Mouse (Mus musculus): ENCODE measurements around the gene Pik3cd. TPM values are rescaled to one million over a fixed set of nuclear protein-coding genes. Genes with fewer than 3 reads are reported as not detected.

Gene Pik3cd
- total RNA-seq, 2 experiments from 2014 or later: 23.2 to 24.2 TPM

DNA sequence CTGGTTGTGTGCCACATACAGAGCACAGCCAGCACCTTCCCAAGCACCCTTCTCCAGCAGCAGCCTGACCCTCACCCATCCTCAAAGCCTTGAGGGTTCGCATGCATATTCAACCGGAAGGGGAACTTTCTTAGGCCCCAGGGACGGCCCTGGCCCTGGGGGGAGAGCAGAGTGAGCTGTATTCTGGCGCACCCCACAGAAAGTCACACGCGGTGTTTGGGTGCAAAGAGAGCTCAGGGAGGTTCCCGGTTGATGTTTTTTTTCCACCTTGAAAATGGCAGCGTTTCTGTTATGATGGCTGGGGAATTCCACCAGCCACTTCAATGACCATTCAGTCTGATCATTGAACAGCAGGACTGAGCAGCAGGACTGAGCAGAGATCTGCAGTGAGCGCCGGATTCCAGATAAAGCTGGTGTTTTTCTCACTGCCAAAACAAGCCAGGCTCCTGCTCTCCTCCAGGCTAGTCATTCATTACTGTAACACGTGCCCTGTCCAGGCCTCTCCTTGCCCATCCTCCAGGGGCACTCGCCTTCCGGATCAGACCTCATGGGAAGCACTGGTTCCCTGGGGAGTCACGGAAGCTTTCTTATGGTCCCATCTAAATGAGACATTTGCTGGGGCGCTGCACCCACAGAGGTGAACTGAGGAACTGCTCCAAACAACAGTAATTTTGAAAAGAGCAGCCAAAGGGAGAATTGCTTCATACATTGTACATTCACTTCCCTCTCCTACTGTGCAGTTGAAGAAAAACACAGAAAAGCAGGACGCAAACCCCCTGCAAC lies 6.0 kb downstream of the Pik3cd start:
- intact Hi-C loops (cut with DNase I): no loop called here
- no peak for DNase-seq (ENCODE audit: low spot score in 2 of 2)

DNA sequence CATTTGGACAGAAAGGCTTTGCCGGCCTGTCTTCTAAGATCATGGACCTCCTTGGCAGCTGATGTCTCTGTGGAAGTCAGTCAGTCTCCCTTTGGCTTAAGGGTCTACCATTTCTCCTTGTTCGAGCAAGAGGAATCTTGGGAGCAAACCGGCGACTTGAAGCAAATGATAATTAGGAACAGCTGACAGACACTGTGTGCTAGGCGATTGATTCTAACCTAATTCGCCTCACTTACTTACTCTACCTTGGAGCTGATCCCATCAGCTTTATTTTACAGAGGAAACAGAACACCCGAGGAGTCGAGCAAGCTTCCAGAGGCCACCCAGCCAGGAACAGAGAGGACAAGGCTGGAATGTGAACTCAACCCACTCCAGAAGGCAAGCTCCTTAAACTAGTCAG lies 11.0 kb downstream of the Pik3cd start:
- no peak for DNase-seq (ENCODE audit: low spot score in 2 of 2)
- intact Hi-C loops (cut with DNase I): no loop called here

DNA sequence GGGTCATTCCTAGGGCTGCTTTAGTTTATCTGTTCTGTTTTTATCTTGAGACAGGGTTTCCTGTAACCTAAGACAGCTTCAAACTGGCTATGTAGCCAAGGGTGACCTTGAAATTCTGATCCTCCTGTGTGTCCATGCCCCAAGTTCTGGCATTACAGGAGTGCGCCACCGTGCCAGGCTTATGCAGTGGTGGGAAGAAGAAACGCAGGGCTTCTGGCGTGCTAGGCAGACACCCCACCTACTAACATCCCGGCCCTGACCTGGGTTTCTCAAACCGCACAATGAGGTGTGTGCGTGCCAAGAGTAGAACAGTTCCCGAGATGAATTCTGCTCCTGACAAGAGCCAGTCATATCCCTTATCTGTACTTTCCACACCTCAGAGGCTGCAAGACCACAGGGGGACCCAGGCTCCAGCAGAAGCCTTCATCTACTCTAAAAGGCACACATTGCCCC lies 11.5 kb downstream of the Pik3cd start:
- intact Hi-C loops (cut with DNase I): no loop called here
- DNase-seq (ENCODE audit: low spot score in 2 of 2): no peak

DNA sequence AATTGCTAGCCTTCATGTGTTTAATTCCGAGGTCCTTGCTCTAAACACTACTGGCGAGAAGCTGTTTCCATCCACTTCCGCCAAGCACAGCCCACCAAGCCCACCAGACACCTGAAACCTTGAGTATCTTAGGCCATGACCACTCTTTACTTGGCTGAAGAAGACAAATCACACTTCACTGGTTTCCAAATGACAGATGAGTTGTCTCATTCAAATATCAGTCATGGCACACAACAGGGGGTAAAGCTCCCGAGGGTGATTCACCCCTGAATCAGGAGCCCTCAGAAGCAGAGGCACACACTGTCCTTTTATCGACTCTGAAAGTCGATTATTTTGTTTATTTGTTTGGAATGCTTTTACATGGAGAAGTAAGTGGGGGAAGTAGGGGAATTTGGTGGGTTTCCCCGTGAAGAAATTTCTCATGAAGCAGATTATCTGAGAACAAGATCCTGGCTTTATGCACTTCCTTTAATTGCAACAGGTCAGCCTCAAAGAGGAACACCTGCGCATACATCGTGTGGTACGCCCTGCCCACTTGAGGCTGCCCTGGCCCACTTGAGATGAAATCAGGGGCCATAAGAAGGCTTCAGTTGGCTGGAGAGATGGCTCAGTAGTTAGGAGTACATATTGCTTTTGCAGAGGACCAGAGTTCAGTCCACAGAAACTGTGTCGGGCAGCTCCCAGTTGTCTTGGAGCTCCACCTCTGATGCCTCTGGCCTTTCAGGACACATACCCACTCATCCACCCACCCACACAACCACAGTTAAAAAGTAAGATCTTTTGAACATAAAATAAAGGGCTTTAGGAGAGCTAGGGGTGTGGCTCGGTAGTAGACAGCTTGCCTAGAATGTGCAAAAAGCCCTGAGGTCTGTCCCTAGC lies 12.3 kb downstream of the Pik3cd start:
- no peak for DNase-seq (ENCODE audit: low spot score in 2 of 2)
- intact Hi-C loops (cut with DNase I): no loop called here

DNA sequence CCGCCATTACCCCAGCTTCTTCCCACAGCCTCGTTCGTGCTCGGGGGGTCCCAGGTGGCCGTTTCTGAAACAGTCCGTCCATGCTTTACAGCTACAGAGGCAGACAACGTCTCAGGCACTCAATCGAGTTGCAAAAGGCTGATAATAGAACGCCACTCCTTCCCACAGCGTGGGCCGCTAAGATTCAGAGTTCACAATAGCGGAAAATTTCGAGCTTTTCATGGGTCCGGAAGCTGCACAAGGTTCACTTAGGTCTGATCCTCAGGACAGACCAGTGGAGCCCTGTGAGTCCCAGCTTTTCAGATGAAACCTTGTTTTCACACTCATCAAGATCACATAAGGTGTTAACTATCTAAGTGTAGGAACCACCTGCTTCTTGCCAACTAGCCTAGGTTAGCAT lies 13.5 kb downstream of the Pik3cd start:
- no peak for DNase-seq (ENCODE audit: low spot score in 2 of 2)
- intact Hi-C loops (cut with DNase I): no loop called here

DNA sequence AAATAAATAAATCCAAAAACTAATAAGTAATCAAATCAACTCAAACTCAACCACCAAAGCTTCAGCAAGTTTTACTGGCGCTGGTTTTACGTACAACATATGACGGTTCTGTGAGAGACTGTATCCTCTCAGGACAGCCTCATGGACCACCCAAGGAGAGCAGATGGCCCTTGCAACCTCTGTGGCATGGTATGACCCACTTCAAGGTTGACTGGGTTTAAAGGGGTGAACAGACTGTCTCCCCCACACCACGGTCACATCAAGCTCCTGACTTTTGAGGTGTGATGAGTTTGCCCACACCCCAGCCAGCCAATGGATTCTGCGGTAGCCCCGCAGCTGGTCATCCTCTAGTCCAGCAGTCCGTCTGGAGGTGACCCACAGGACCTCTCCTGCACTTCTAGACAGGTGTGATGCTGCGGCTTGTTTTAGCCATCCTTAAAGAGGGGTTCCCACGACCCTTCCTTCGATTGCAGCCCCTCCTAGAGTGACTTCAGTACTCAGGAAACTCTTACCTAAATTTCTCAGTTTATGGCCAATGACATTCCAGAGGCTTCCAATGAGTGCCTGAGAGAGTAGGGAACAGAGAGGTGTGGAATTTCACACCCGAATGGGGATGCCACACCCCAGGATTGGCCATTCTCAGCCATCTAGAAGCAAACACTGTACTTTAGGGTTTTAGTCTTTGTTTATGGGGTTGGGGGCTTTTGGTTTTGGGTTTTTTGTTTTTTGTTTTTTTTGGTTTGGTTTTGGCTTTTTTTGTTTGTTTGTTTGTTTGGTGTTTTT lies 17.3 kb downstream of the Pik3cd start:
- DNase-seq (ENCODE audit: low spot score in 2 of 2): no peak
- intact Hi-C loops (cut with DNase I): no loop called here

DNA sequence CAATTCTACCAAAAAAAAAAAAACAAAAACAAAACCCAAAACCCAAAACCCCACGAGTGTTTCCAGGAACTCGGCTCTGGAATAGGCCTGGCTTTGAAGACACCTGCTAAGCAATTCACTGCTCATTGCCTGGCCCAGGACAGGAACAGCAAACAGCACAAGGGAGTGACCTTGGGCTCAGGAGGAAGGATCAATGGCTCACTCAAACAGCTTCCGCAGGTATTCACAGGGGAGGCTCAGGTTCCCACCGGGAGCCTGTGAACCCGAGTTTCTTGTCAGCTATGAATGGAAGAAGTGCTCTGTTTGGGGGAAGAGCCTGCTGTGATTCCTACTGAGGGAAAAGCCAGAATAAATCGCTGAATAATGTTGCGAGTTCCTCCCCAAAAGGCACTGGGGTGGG lies 18.5 kb downstream of the Pik3cd start:
- no peak for DNase-seq (ENCODE audit: low spot score in 2 of 2)
- intact Hi-C loops (cut with DNase I): no loop called here

DNA sequence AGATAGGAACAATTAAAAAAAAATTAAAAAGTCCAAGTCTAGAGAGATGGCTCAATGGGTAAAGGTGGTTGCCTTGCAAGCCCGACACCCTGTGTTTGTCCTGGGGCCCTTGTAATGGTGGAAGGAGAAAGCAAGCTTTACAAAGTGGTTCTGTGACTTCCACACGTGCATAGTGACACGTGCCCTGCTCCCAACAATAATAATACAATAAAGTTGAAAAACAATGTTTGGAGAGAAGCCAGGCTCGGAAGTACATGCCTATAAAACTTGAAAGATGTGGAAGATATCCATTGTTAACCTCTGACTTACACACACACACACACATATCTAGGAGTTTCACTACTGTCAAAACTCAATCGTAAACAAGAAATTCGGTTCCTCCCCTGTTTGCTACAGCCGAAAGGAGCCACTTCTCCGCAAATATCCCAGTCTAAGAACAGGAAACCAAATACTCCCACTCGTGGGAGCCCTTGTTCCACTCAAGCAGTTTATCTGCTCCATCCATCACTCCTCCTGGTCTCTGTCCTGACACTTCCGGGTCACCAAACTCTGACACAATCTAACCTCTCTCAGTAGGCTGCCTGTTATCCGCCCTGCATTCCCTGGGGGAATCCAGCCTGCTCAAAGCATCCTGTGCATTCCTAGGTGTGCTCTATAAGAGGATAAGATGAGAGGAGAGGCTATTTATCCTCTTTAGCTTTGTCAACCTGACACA lies 23.2 kb downstream of the Pik3cd start:
- DNase-seq (ENCODE audit: low spot score in 2 of 2): no peak
- intact Hi-C loops (cut with DNase I): no loop called here

DNA sequence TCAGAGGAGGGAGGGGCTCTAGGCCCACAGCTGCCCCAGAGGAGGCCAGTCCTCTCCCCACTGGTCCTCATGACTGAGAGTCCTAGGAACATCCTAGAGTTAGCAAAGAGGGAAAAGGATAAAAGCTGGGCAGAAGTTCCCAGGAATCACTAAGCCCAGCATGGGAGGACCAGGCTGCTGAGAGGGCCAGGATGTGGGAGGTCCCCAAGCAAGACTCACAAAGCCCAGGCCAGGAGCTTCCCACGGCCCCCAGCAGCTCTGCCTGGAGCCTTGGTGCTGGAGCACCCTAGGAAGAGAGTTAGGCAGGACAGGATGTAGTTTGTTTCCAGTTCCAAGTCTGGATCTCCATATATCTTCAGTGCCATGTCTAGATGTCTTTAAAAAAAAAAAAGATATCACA lies 24.4 kb downstream of the Pik3cd start:
- intact Hi-C loops (cut with DNase I): no loop called here
- no peak for DNase-seq (ENCODE audit: low spot score in 2 of 2)

DNA sequence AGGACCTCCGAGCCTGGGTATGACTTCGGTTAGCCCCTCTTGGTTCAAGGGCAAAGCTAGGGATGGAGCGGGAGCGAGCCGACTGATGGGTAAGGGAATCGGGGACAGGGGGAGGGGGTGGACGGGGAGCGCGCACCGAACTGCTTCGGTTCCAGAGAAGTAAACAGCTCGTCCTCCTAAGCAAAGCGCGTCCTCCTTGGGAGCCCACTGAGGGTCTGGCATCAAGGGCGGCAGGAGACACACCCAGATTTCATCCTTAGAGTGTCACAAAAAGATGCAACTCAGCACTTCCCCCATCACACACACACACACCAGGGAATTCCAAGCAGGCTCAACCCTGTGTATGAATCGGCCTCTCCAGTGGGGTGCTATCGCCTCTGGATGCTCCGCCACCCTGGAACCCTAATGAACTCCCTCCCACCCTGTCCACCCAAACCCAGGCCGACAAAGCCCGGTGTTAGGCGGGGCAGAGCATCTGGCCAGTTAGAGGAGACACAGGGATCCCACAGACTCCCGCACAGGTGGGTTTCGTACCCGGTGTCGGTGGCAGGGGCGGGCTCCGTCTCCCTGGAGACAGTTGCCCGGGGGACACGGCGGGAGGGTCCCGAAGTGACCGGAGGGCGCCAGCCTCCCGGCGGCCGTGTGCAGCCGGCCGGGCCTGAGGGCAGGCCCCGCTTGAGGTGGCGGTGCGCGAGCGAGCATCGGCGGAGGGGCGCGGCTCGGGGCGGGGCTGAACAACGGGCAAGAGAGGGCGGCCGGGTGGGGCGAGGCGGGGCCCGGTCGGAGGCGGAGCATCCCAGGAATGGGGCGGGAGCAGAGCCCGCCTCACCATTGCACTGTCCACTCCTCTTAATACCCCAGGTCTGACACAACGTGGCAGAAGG lies 26.8 kb downstream of the Pik3cd start:
- intact Hi-C loops (cut with DNase I): no loop called here

DNA sequence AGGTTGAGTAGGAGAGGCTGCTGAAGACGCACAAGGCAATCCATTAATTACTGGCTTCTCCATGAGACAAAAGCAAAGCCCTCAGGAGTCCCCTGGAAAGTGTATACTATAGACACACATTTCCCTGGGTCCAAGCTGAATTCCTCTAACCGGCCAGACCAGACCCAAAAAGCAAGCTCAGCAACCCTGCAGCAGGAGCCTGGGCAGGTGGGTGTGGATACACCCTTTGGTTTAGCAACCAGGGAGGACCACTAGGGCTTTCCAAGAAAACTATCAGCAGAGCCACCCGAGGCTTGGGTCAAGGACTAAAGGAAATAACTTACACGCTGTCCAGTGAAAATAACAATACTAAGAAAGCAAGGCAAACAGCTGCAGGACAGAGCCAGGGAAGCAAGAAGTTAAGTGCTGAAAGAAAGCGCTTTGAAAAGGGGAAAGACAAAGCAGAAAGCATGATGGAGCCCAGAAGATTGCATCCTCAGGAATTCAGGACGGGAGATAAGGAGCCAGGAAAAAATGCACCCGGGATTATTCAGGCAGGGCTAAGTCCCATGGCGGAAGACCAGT lies 27.5 kb downstream of the Pik3cd start:
- intact Hi-C loops (cut with DNase I): no loop called here
- no peak for DNase-seq (ENCODE audit: low spot score in 2 of 2)

More for the DNA sequence above, 26.8 kb downstream of the Pik3cd start:
- peak; percentile 60 to 76 for DNase-seq (ENCODE audit: low spot score in 2 of 2)

DNA sequence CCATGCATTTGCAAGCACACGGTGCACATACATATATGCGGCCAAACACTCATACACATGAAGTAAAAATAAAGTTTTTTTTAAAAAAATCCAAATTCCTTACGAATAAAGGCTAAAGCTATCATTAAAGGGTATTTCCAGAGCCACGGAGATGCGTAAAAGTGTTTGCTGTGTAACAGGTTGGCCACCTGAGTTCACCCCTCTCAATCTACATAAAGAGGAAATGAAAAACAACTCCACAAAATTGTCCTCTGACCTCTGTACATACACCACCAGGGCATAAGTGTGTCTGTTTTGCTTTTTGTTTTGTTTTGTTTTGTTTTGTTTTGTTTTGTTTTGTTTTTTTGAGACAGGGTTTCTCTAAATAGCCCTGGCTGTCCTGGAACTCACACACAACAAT lies 29.6 kb downstream of the Pik3cd start:
- intact Hi-C loops (cut with DNase I): no loop called here
- no peak for DNase-seq (ENCODE audit: low spot score in 2 of 2)

DNA sequence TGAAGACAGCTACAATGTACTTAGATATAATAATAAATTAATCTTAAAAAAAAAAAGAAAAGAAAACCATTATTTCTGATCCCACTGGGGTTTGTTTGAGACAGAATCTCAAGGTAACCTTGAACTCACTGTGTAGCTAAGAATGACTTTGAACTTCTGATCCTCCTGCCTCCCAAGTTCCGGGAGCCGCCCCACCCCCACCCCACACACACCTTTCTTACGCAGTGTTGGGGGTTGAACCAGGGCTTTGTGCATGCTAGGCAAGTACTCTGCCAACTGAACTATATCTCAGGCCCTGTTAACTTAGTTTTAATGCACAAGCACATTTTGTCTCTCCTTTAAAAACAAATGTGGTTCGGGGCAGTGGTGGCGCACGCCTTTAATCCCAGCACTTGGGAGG lies 31.2 kb downstream of the Pik3cd start:
- DNase-seq (ENCODE audit: low spot score in 2 of 2): no peak
- intact Hi-C loops (cut with DNase I): no loop called here

DNA sequence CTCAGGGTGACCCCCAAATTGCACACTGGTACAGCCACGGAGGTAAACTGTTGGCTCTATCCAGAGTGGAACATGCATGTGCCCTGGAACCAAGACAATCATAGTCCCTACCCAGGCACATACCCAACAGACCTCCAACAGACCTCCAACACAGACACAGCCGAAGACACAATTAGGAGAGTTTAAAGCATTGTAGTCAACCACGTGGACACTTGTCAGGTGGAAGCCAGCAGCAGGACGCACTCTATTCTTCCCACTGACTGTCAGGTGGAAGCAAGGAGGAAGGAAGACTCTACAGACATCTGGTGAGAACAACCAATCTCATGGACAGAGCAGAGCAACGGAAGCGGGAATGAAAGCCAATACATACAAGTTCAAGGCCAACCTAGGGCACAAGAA lies 36.7 kb downstream of the Pik3cd start:
- intact Hi-C loops (cut with DNase I): no loop called here
- no peak for DNase-seq (ENCODE audit: low spot score in 2 of 2)

DNA sequence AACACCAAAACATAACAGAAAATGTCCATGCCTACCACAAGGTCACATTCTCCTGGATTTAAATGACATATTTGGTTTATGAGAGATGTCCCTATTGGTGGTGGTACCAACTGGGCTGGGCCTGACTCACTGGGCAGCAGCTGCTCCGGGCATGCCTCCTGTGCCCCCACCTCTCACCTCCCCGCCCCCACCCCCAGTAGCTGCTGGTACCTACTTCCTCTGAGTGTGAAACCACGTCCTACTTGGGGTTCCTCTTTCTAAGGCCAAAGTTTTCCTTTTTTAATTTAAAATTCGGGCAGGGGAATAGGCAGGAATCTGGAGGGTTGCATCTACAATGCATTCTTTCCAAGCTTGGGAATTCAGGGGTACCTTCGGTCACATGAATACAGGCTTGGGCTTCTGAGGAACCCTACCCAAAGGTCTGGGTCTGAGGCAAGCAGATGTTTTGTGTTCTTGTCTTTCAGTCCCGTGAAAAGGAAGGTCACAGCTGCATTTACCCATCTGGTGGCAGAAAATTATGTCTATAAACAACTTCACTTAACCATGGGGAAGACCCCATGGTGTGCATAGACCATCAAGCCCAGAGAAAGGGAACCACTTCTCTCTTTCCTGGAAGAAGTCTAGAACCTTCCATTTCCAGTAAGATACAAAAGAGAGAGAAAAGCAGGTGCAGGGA lies 37.2 kb downstream of the Pik3cd start:
- intact Hi-C loops (cut with DNase I): no loop called here
- no peak for DNase-seq (ENCODE audit: low spot score in 2 of 2)

DNA sequence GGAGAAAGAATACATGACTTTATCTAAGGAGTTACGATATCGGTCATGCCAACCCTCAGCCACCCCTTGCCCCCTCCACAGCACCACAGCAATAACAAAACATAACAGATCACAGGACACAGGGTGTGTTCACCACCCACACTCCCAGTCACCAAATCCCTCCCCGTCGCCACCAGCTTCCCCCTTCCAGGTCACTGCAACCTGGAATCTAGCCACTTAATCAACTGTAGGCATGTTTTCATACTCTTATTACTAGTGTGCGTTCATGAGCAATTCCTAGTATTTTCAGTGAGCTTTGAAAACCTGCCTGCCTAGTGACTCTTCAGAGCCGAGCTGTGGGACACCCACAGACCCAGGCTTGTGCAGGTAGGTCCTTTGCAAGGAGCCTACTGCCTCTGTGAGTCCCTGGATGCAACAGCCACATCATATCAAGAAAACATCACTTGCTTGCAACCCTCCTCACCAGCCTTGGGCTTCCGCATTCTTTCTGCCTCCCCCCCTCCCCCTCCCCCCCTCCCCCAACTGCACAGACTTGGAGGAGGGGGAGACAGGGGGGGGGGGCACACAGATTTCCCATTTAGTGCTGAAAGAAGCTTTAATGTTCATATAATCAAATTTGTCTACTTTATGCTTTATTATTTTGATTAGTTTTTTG lies 38.4 kb downstream of the Pik3cd start:
- DNase-seq (ENCODE audit: low spot score in 2 of 2): no peak
- intact Hi-C loops (cut with DNase I): no loop called here

DNA sequence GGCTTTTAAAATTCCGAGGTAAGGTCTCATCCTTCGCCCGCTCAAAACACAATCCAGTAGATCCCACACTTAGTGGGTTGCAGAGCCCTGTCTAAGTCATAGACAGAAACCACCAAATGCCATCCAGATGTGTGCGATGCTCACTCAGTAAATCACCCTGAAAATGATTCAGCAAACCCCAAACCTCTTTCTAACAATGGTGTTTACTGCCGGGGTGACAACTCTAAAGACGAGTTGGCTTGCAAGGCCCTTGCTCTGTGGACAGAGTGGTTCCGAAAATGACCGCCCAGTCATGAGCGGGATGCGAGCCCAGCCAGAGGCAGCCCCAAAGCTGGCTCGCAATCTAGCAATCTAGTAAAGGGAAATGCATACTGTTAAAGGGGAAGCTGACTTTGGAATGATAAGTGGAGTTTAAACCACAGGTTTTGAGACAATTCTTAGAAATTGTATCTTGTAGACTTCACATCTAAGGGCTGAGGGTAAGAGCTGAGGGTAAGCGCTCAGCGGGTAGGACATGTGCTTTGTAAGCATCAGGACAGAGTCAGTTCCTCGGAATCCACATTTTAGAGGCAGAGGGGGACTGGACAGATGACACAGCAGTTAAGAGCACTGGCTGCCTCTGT lies 40.3 kb downstream of the Pik3cd start:
- intact Hi-C loops (cut with DNase I): no loop called here
- no peak for DNase-seq (ENCODE audit: low spot score in 2 of 2)
